Mouse (Mus musculus): ENCODE data around the gene Rnf151. TPM values are rescaled to one million over a fixed set of nuclear protein-coding genes. Genes with fewer than 3 reads are reported as not detected.
A peak's percentile ranks its signal among the peaks of the same experiment; 100 is the strongest.

The Rnf151 gene
- polyA plus RNA-seq, 1 experiment from 2014 or later: 0.25 TPM

DNA sequence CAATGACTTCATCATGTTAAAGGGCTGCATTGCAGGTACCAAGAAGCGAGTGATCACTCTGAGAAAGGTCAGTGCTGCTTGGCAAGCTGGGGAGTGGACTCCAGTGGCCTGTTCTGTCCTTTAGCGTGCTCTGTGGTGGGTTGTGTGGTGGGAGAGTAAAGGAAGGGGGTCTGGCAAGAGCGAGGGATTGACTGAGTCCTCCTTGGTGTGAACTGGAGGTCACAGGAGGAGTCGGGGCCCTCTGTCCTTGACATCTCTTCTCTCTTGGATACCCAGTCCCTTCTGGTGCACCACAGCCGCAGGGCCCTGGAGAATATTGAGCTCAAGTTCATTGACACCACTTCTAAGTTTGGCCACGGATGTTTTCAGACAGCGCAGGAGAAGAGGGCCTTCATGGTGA, 17.6 kb upstream of the Rnf151 start:
- 82% methylated on average over 7 of the region's 7 CpGs for WGBS
- H3K36me3 ChIP-seq (ENCODE audit: control insufficient read depth, insufficient read depth, low read length): no peaks in the 10 kb centered on the region
- ATAC-seq (replicated peaks; ENCODE audit: low FRiP score): no peak
- H3K4me1 ChIP-seq (replicated peaks; ENCODE audit: control insufficient read depth, insufficient read depth, low read length): peaks cover 12% of the 10 kb centered on the region
- H3K4me3 ChIP-seq (ENCODE audit: low read depth, low read length): 0 out of 2 replicates have a peak overlapping the region, but pooled peaks have one; percentile 71
- no peak for DNase-seq (ENCODE audit: low spot score)
- H3K9me3 ChIP-seq (ENCODE audit: control insufficient read depth, low read length): no peaks in the 10 kb centered on the region
- peak overlapping the region; percentile 90 for H3K4me2 ChIP-seq
- H3K27me3 ChIP-seq (replicated peaks; ENCODE audit: control insufficient read depth, insufficient read depth, low read length): no peaks in the 10 kb centered on the region
- H3K27ac ChIP-seq (ENCODE audit: low read depth, low read length): peak overlapping the region; percentile 49
- H3K9ac ChIP-seq (ENCODE audit: low read depth, low read length): peak overlapping the region; percentile 66

DNA sequence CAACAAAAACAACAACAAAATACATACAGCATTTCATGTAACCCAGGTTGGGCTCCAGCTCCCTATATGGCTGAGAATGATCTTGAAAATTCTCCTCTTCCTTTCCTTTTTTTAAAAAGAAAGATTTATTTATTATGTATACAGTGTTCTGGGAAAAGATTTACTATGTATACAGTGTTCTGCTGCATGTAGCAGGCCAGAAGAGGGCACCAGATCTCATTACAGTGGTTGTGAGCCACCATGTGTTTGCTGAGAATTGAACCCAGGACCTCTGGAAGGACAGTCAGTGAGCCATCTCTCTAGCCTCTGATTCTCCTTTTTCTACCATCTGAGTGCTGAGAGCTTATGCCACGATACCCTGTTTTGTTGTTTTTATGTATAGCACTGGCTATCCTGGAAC, 16.6 kb upstream of the Rnf151 start:
- no peak for DNase-seq (ENCODE audit: low spot score)
- Histone ChIP-seq H3K27ac (ENCODE audit: low read depth, low read length) (no peak overlapping the region), H3K4me2 (no peak overlapping the region), H3K9me3 (ENCODE audit: control insufficient read depth, low read length) (no peaks in the 10 kb centered on the region), H3K27me3 (replicated peaks; ENCODE audit: control insufficient read depth, insufficient read depth, low read length) (no peaks in the 10 kb centered on the region), H3K4me1 (replicated peaks; ENCODE audit: control insufficient read depth, insufficient read depth, low read length) (peaks cover 12% of the 10 kb centered on the region), H3K36me3 (ENCODE audit: control insufficient read depth, insufficient read depth, low read length) (no peaks in the 10 kb centered on the region), H3K9ac (ENCODE audit: low read depth, low read length) (no peak overlapping the region), H3K4me3 (ENCODE audit: low read depth, low read length) (no peak overlapping the region)
- no peak for ATAC-seq (replicated peaks; ENCODE audit: low FRiP score)
- WGBS: 81% methylated on average over 1 of the region's 1 CpGs

DNA sequence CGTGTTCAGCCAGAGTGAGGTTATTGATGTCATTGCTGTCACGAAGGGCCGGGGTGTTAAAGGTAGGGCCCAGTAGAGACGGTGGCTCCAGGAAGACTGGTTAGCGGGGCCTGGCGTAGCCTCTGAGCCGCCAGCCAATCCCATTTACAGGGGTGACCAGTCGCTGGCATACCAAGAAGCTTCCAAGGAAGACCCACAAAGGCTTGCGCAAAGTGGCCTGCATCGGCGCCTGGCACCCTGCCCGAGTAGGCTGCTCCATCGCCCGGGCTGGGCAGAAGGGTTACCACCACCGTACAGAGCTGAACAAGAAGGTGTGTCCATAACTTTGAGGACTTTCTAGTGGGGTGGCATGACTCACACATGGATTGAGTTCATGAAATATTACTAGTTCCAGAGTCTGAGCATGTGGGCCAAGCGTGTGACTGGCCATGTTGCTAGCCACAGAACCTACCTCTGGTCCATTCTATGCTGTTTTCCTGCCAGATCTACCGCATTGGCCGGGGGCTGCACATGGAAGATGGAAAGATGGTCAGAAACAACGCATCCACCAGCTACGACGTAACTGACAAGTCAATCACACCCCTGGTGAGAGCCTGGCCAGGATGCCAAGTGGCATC, 15.7 kb upstream of the Rnf151 start:
- Histone ChIP-seq H3K4me2 (no peak overlapping the region), H3K9me3 (ENCODE audit: control insufficient read depth, low read length) (no peaks in the 10 kb centered on the region), H3K36me3 (ENCODE audit: control insufficient read depth, insufficient read depth, low read length) (no peaks in the 10 kb centered on the region), H3K4me1 (replicated peaks; ENCODE audit: control insufficient read depth, insufficient read depth, low read length) (peaks cover 12% of the 10 kb centered on the region), H3K27me3 (replicated peaks; ENCODE audit: control insufficient read depth, insufficient read depth, low read length) (no peaks in the 10 kb centered on the region), H3K4me3 (ENCODE audit: low read depth, low read length) (no peak overlapping the region), H3K27ac (ENCODE audit: low read depth, low read length) (no peak overlapping the region), H3K9ac (ENCODE audit: low read depth, low read length) (no peak overlapping the region)
- no peak for ATAC-seq (replicated peaks; ENCODE audit: low FRiP score)
- WGBS: 87% methylated on average over 21 of the region's 21 CpGs
- DNase-seq (ENCODE audit: low spot score): no peak

DNA sequence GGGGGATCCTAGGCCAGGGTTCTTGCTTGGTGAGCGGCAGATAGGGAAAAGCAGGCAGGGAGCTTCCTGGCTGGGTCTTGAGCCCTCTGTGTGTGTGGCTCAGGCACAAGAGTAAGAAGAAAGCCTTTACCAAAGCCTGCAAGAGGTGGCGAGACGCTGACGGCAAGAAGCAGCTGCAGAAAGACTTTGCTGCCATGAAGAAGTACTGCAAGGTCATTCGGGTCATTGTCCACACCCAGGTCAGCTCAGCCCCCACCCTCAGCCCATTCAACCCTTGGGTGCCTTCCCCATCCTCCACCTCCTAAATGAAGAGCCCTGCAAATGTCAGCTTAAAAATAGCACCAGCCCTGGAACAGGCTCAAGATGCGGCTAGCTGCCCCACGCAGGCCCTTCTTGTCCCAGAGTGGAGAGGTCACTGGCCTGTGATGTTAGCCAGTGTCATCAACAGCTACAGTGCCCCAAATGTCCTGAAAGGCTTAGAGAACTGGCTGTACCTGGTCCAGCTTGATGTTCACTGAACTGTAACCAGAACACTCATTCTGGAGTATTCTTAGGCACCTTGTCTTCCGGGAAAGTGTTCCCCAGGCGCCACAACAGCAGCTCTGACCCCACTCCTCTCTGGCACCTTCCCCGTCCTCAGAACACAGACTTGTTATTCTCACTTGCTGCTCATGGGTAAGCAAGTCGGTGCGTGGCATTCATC, 14.5 kb upstream of the Rnf151 start:
- H3K9me3 ChIP-seq (ENCODE audit: control insufficient read depth, low read length): no peaks in the 10 kb centered on the region
- H3K4me3 ChIP-seq (ENCODE audit: low read depth, low read length): no peak overlapping the region
- H3K27ac ChIP-seq (ENCODE audit: low read depth, low read length): no peak overlapping the region
- H3K9ac ChIP-seq (ENCODE audit: low read depth, low read length): no peak overlapping the region
- ATAC-seq (replicated peaks; ENCODE audit: low FRiP score) (no peak), DNase-seq (ENCODE audit: low spot score) (no peak)
- H3K4me2 ChIP-seq: no peak overlapping the region
- 81% methylated on average over 12 of the region's 12 CpGs for WGBS
- H3K4me1 ChIP-seq (replicated peaks; ENCODE audit: control insufficient read depth, insufficient read depth, low read length): peaks cover 9% of the 10 kb centered on the region; the same call in 1 of the 2 replicates
- H3K36me3 ChIP-seq (ENCODE audit: control insufficient read depth, insufficient read depth, low read length): no peaks in the 10 kb centered on the region
- no peaks in the 10 kb centered on the region for H3K27me3 ChIP-seq (replicated peaks; ENCODE audit: control insufficient read depth, insufficient read depth, low read length)

DNA sequence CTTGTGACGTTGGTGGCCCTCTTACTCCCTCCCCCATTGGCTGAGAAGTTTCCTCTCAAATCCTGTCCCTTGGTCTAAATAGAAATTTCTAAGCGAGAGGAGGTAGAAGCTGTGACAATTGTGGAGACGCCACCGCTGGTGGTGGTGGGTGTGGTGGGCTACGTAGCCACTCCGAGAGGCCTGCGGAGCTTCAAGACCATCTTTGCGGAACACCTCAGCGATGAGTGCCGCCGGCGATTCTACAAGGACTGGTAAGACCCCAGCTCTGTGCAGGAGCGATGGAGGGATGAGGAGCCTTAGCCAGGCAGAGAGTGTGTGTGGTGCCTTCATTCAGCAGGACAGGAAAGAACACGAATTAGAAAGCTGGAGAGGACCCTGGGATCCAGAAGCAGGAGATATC, 12.9 kb upstream of the Rnf151 start:
- ATAC-seq (replicated peaks; ENCODE audit: low FRiP score) (no peak), DNase-seq (ENCODE audit: low spot score) (no peak)
- H3K27ac ChIP-seq (ENCODE audit: low read depth, low read length): no peak overlapping the region
- no peaks in the 10 kb centered on the region for H3K9me3 ChIP-seq (ENCODE audit: control insufficient read depth, low read length)
- H3K4me2 ChIP-seq: no peak overlapping the region
- no peaks in the 10 kb centered on the region for H3K36me3 ChIP-seq (ENCODE audit: control insufficient read depth, insufficient read depth, low read length)
- no peak overlapping the region for H3K4me3 ChIP-seq (ENCODE audit: low read depth, low read length)
- peaks cover 3% of the 10 kb centered on the region; the same call in 1 of the 2 replicates for H3K4me1 ChIP-seq (replicated peaks; ENCODE audit: control insufficient read depth, insufficient read depth, low read length)
- H3K27me3 ChIP-seq (replicated peaks; ENCODE audit: control insufficient read depth, insufficient read depth, low read length): no peaks in the 10 kb centered on the region
- 77% methylated on average over 14 of the region's 14 CpGs for WGBS
- H3K9ac ChIP-seq (ENCODE audit: low read depth, low read length): no peak overlapping the region

DNA sequence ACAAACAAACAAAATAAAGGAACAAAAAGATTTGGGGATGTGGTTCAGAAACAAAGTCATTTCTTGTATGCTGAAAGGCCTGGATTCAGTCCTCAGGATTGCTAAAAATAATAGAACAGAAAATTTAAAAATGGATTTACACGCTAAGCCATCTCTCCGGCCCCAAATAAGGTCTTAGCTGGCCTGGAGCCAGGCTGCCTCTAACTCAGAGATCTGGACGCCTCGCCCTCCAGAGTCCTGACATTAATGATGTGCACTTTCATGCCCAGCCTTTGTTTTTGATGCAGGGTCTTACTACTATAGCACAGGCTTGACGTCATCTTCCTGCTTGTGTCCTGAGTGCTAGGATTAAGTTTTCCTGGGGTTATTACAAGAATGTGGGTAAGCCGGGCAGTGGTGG, 11.2 kb upstream of the Rnf151 start:
- Histone ChIP-seq H3K27ac (ENCODE audit: low read depth, low read length) (no peak overlapping the region), H3K4me1 (replicated peaks; ENCODE audit: control insufficient read depth, insufficient read depth, low read length) (no peaks in the 10 kb centered on the region), H3K9me3 (ENCODE audit: control insufficient read depth, low read length) (no peaks in the 10 kb centered on the region), H3K9ac (ENCODE audit: low read depth, low read length) (no peak overlapping the region), H3K36me3 (ENCODE audit: control insufficient read depth, insufficient read depth, low read length) (no peaks in the 10 kb centered on the region), H3K4me2 (no peak overlapping the region), H3K4me3 (ENCODE audit: low read depth, low read length) (no peak overlapping the region), H3K27me3 (replicated peaks; ENCODE audit: control insufficient read depth, insufficient read depth, low read length) (no peaks in the 10 kb centered on the region)
- ATAC-seq (replicated peaks; ENCODE audit: low FRiP score) (no peak), DNase-seq (ENCODE audit: low spot score) (no peak)
- WGBS: 81% methylated on average over 6 of the region's 6 CpGs

DNA sequence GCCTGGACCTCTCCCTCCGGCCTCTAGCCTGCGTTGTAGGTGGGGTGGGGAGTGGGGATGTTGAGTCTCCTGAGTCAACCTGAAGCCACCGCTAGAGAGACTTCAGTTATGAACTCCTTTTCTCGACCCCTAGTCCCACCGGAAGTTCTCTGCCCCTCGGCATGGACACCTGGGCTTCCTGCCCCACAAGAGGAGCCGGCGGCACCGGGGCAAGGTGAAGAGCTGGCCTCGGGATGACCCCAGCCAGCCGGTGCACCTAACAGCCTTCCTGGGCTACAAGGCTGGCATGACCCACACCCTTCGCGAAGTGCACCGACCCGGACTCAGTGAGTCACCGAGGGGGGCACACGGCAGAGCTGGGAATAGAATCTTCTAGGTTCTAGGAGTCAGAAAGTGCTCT, 10.3 kb upstream of the Rnf151 start:
- no peaks in the 10 kb centered on the region for H3K9me3 ChIP-seq (ENCODE audit: control insufficient read depth, low read length)
- no peaks in the 10 kb centered on the region for H3K27me3 ChIP-seq (replicated peaks; ENCODE audit: control insufficient read depth, insufficient read depth, low read length)
- no peaks in the 10 kb centered on the region; the same call in 1 of the 2 replicates for H3K4me1 ChIP-seq (replicated peaks; ENCODE audit: control insufficient read depth, insufficient read depth, low read length)
- no peak overlapping the region for H3K27ac ChIP-seq (ENCODE audit: low read depth, low read length)
- no peak overlapping the region for H3K4me2 ChIP-seq
- no peak for ATAC-seq (replicated peaks; ENCODE audit: low FRiP score)
- no peak overlapping the region for H3K4me3 ChIP-seq (ENCODE audit: low read depth, low read length)
- WGBS: 70% methylated on average over 17 of the region's 17 CpGs
- H3K9ac ChIP-seq (ENCODE audit: low read depth, low read length): no peak overlapping the region
- DNase-seq (ENCODE audit: low spot score): no peak
- no peaks in the 10 kb centered on the region for H3K36me3 ChIP-seq (ENCODE audit: control insufficient read depth, insufficient read depth, low read length)

DNA sequence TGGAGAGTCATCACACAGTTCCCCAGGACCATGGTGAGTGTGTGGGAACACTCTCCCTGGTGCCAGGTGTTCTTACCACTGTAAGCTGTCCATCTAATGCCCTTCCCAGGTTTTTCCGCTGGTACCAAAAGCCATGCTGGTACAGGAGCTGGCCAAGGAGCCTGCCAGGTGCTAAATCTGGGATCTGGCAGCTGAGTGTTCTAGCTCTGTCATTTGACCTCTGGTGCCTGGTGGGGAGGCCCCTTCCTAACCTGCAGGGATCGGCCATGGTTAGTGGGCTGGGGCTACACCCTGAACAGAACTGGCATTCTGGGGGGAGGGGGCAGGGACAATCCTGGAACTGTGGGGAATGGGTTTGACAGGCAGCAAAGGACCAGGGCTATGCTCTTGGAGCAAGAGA, 9.8 kb upstream of the Rnf151 start, which contains the start of gene Rpl3l:
Gene Rpl3l (plus strand): TSS at position 203 of the 400 bp plus-strand sequence.
- Histone ChIP-seq H3K4me2 (no peak within 1 kb of the TSS), H3K4me3 (ENCODE audit: low read depth, low read length) (no peak within 1 kb of the TSS), H3K27ac (ENCODE audit: low read depth, low read length) (no peak within 1 kb of the TSS), H3K4me1 (replicated peaks; ENCODE audit: control insufficient read depth, insufficient read depth, low read length) (peaks cover 2% of the 10 kb centered on the region; the same call in 1 of the 2 replicates), H3K9me3 (ENCODE audit: control insufficient read depth, low read length) (no peaks in the 10 kb centered on the region), H3K36me3 (ENCODE audit: control insufficient read depth, insufficient read depth, low read length) (no peaks in the 10 kb centered on the region), H3K9ac (ENCODE audit: low read depth, low read length) (no peak within 1 kb of the TSS), H3K27me3 (replicated peaks; ENCODE audit: control insufficient read depth, insufficient read depth, low read length) (no peaks in the 10 kb centered on the region)
- WGBS: 70% methylated on average over 2 of the region's 2 CpGs
- no peak for DNase-seq (ENCODE audit: low spot score)
- ATAC-seq (replicated peaks; ENCODE audit: low FRiP score): no peak
